Mouse (Mus musculus): Measurements from ENCODE around the gene Tram2. TPM values are rescaled to one million over a fixed set of nuclear protein-coding genes. Genes with fewer than 3 reads are reported as not detected.

The Tram2 gene
- polyA plus RNA-seq, 1 experiment from 2014 or later = 10.9 TPM

DNA sequence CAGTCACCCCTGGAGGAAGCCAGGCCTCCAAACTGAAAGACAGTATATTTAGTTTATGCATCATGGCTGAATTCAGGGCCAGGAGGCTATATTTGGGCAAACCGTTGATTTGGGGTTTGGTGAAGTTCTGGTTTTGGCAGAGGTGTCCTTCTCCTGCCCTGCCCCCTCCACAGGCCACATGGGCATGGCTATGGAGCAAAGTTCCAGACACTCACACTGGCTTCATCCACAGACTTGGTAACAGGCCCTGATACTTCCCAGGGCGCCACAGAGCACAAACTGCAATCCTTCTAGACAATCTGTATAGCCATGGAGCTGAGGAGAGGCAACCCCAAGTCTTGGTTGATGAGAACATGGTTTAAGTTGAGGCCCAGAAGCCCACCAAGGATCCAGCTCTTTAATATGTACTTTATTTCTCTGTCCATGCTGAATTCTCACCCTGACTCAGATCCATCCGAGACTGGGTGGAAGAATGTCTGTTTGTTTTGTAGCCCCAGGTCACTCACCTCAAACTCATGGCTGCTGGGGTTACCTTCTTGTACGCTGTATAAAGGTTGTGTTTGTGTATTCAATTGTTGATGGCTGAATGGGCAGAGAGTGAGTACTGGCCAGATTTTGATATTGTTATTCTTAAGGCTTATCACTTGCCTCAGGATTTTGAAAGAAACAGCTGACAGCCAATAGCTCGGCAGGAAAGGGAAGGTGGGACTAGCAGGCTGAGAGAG lies 19.5 kb downstream of the Tram2 start:
- H3K4me1 ChIP-seq = no peaks in the 10 kb centered on the region
- no peak overlapping the region for H3K4me3 ChIP-seq
- no peaks in the 10 kb centered on the region for H3K27me3 ChIP-seq
- ATAC-seq (ENCODE audit: insufficient number of reproducible peaks, low FRiP score, low TSS enrichment, low read depth) = no peak
- H3K9me3 ChIP-seq = no peaks in the 10 kb centered on the region
- H3K36me3 ChIP-seq = peaks cover 12% of the 10 kb centered on the region
- no peak overlapping the region for H3K4me2 ChIP-seq
- 87% methylated on average over 5 of the region's 5 CpGs for WGBS
- no peak overlapping the region for H3K9ac ChIP-seq
- no peak overlapping the region for H3K27ac ChIP-seq

DNA sequence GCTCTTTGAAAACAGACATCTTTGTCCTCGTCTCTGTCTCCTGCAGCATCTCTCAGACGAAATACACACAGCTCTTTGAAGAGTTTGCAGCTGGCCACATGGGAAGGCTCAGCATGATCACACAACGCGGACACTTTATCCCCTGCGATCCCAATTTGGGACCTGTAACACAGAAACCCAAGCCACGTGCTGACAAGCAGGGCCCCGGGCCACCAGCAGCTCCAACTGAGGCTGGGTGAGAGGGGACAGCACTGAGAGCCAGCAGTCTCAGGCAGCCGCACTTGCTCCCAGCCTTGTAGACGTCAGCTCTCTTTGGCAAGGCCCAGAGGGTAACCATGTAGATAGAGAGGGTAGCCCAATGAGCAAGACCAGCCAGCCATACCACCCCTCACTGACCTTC lies 26.0 kb downstream of the Tram2 start:
- ATAC-seq (ENCODE audit: insufficient number of reproducible peaks, low FRiP score, low TSS enrichment, low read depth) = no peak

DNA sequence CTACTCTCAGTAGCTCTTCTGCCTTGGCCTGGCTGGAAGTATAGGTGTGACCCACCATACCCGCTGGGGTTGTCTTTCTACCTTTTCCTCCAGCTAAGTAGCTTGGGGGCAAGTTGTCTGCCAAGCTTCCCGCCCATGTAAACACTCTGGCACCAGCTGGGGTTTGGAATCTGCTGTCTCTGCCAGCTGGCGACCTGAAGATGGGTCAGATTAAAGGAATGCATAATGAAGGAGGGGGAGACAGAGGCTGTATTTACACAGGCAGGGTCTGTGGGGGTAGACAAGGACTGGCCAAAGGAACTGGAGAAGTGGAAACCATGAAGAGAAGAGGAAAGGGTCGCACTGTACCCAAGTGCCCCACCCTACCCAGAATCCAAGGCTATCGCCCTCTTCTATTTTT lies 26.4 kb downstream of the Tram2 start:
- Histone ChIP-seq H3K27ac (peak overlapping the region; percentile 65), H3K27me3 (no peaks in the 10 kb centered on the region), H3K4me2 (no peak overlapping the region), H3K9ac (no peak overlapping the region), H3K9me3 (no peaks in the 10 kb centered on the region), H3K4me3 (no peak overlapping the region), H3K36me3 (peaks cover 4% of the 10 kb centered on the region), H3K4me1 (peaks cover 19% of the 10 kb centered on the region)
- no peak; the same call in 1 of the 2 replicates for ATAC-seq (ENCODE audit: insufficient number of reproducible peaks, low FRiP score, low TSS enrichment, low read depth)
- 54% methylated on average over 5 of the region's 5 CpGs for WGBS

More for the DNA sequence above, 26.0 kb downstream of the Tram2 start:
- H3K27ac ChIP-seq = peak overlapping the region; percentile 65
- peaks cover 5% of the 10 kb centered on the region for H3K36me3 ChIP-seq
- no peak overlapping the region for H3K4me3 ChIP-seq
- peaks cover 19% of the 10 kb centered on the region for H3K4me1 ChIP-seq
- no peak overlapping the region for H3K4me2 ChIP-seq
- WGBS = 69% methylated on average over 9 of the region's 9 CpGs
- no peaks in the 10 kb centered on the region for H3K27me3 ChIP-seq
- H3K9ac ChIP-seq = no peak overlapping the region
- H3K9me3 ChIP-seq = no peaks in the 10 kb centered on the region

DNA sequence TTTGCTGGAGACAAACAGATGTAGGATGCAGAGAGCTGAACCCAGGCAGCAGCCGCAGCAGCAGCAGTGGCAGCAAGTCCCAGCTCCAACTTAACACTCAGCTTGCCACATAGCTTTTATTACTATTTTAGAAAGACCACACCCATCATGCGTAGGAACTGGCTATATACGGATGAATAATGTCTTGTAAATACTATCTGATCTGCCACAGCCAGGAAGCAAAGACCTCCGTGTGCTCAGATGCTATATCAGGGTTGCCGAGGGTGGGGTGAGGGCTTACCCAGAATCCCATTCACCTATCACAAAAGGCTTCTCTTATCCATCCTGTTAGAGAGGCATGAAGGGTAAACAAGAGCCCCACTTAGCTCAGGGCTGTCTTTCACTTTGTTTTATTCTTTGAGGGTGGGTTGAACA lies 26.9 kb downstream of the Tram2 start:
- Histone ChIP-seq H3K27me3 (no peaks in the 10 kb centered on the region), H3K9ac (no peak overlapping the region), H3K27ac (peak overlapping the region; percentile 65), H3K9me3 (no peaks in the 10 kb centered on the region), H3K4me1 (peaks cover 19% of the 10 kb centered on the region), H3K4me2 (no peak overlapping the region), H3K36me3 (peaks cover 6% of the 10 kb centered on the region), H3K4me3 (no peak overlapping the region)
- ATAC-seq (ENCODE audit: insufficient number of reproducible peaks, low FRiP score, low TSS enrichment, low read depth) = no peak
- 49% methylated on average over 5 of the region's 5 CpGs for WGBS

DNA sequence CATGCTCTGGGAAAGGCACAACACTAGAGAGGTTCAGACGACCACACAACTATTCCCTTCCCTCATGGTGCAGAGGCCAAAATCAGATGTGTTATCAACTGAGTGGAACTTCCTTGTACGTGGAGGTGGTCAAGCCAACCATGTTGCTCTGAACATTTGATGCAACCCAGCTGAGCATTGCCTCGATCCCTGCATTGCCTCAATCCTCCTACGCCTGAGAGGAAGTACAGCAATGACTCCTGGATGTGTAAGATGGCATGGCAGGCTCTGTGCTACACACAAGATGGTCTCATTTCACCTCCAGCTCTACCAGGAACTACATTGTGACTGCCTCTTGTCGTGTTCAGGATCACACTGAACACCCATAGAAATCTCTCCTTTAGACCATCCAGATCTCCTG lies 30.0 kb downstream of the Tram2 start:
- Histone ChIP-seq H3K36me3 (peaks cover 7% of the 10 kb centered on the region), H3K27me3 (no peaks in the 10 kb centered on the region), H3K4me2 (no peak overlapping the region), H3K9ac (no peak overlapping the region), H3K4me1 (peaks cover 19% of the 10 kb centered on the region), H3K27ac (no peak overlapping the region), H3K9me3 (no peaks in the 10 kb centered on the region), H3K4me3 (no peak overlapping the region)
- 91% methylated on average over 5 of the region's 5 CpGs for WGBS
- no peak for ATAC-seq (ENCODE audit: insufficient number of reproducible peaks, low FRiP score, low TSS enrichment, low read depth)

DNA sequence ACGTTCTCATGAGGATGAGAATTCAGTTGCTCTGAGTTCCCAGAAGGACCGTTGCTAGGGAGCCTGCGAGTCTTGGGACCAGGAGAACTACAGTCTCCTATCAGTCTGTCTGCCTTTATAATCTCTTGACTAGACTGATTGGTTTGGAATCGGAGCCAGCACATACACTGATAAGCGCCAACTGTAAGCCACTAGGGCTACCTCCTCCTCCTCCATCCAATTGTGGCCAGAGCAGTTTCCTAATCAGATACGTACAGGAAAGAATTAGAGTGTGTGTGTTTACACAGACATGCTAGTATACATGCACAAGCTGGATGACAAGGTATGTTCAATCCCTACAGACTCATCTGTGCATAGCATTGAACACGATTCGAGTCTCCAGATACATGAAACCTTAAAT lies 30.6 kb downstream of the Tram2 start:
- 85% methylated on average over 8 of the region's 8 CpGs for WGBS
- H3K9ac ChIP-seq = no peak overlapping the region
- H3K4me3 ChIP-seq = no peak overlapping the region
- peaks cover 7% of the 10 kb centered on the region for H3K36me3 ChIP-seq
- no peaks in the 10 kb centered on the region for H3K9me3 ChIP-seq
- H3K27ac ChIP-seq = no peak overlapping the region
- no peak for ATAC-seq (ENCODE audit: insufficient number of reproducible peaks, low FRiP score, low TSS enrichment, low read depth)
- H3K4me2 ChIP-seq = no peak overlapping the region
- H3K4me1 ChIP-seq = peaks cover 16% of the 10 kb centered on the region
- no peaks in the 10 kb centered on the region for H3K27me3 ChIP-seq

DNA sequence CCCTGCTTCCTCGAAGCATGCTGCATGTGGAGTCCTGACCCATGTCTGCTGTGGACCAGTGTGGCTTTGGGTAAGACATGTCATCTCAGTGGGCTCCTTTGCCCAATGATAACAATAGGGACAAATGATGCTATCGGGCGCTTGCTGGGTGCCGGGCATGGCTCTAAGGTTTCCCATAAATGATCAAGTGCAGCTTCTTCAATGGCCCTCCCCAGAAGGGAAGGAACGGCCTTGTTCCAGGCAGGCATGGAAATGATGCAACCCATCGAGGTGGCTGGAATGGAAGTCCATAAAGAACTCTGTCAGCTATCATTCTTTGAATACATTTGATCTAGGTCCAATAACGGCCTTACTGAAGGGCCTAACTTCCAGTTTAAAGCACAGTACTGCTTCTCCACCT lies 36.6 kb downstream of the Tram2 start:
- no peak for ATAC-seq (ENCODE audit: insufficient number of reproducible peaks, low FRiP score, low TSS enrichment, low read depth)
- H3K27me3 ChIP-seq = no peaks in the 10 kb centered on the region
- H3K36me3 ChIP-seq = peaks cover 3% of the 10 kb centered on the region; the same call in 1 of the 2 replicates
- H3K27ac ChIP-seq = 0 out of 2 replicates have a peak overlapping the region, but pooled peaks have one; percentile 3
- H3K4me1 ChIP-seq = peaks cover 24% of the 10 kb centered on the region
- no peak overlapping the region for H3K4me3 ChIP-seq
- H3K9me3 ChIP-seq = no peaks in the 10 kb centered on the region
- H3K4me2 ChIP-seq = no peak overlapping the region
- no peak overlapping the region for H3K9ac ChIP-seq
- WGBS = 79% methylated on average over 7 of the region's 7 CpGs

DNA sequence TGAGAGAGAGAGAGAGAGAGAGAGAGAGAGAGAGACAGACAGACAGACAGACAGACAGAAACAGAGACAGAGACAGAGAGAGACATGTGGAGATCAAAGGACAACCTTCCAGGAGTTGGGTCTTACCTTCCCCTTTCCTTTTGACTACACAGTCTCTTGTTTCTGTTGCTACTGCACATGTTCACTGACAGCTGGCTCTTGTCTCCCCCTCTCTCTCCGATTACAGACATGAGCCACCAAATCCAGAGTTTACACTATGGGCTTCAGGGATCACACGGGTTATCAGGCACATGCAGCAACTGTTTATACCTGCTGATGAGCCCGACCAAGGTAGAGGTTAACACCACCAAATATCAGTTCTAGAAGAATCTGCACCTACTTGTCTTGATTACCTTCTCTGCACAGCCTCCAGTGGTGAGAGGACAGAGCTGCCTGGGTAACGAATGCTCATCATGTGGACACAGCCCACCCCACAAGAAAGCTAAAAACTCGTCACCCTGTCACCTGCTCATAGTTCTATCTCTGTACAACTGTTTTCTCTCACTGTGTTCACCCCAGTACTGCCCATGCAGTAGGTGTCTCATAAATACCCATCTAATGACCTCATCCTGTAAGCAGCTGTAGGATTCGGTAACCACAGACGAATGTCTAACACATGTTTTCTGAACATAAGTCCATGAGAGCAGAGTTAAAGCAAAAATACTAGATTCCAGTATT lies 38.3 kb downstream of the Tram2 start:
- no peaks in the 10 kb centered on the region for H3K27me3 ChIP-seq
- H3K9me3 ChIP-seq = no peaks in the 10 kb centered on the region
- H3K9ac ChIP-seq = no peak overlapping the region
- peaks cover 7% of the 10 kb centered on the region; the same call in 1 of the 2 replicates for H3K36me3 ChIP-seq
- peaks cover 24% of the 10 kb centered on the region for H3K4me1 ChIP-seq
- H3K4me3 ChIP-seq = no peak overlapping the region
- 39% methylated on average over 7 of the region's 7 CpGs for WGBS
- peak overlapping the region; percentile 82 for H3K27ac ChIP-seq
- peak; percentile 86 for ATAC-seq (ENCODE audit: insufficient number of reproducible peaks, low FRiP score, low TSS enrichment, low read depth)
- no peak overlapping the region for H3K4me2 ChIP-seq

DNA sequence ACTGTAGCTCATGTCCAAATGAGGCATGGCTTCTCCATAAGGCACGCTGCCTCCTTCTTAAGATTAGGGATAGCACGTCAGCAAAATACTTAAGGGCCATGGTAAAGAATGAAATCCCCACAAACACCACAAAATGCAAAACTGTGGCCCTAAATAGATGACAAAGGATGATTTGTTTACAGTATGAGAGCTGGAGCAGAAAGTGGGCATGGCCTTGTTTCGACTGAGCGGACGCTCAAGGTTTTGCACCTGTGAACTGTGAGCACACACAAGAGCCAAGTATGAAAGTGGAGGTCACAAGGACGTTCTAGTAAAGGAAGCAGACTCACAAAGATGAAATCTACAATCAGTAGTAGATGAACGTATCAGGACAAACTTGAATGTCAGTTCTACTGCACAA lies 38.9 kb downstream of the Tram2 start:
- no peak for ATAC-seq (ENCODE audit: insufficient number of reproducible peaks, low FRiP score, low TSS enrichment, low read depth)
- no peaks in the 10 kb centered on the region for H3K9me3 ChIP-seq
- H3K4me1 ChIP-seq = peaks cover 24% of the 10 kb centered on the region
- H3K4me2 ChIP-seq = no peak overlapping the region
- no peak overlapping the region for H3K9ac ChIP-seq
- H3K36me3 ChIP-seq = peaks cover 9% of the 10 kb centered on the region; the same call in 1 of the 2 replicates
- 92% methylated on average over 7 of the region's 7 CpGs for WGBS
- no peak overlapping the region for H3K4me3 ChIP-seq
- no peaks in the 10 kb centered on the region for H3K27me3 ChIP-seq
- no peak overlapping the region for H3K27ac ChIP-seq

DNA sequence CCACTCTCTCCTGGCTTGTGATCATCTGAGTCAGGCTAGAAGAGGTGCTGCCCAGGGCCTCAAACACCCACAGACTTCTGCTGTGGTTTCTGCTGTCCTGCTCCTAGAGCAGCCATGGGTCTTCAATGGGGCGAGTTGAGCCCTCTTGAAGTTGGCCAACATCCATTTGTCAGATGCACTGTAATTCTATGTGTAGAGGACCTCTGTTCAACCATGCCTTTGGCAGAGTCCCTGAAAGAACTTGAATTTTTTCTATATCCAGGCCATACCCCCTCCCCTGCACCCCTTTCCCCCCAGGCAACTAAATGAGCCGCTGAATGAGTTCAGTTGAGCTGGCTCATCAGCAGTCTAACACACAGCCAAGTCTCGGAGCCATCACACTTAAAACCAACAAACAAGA lies 39.5 kb downstream of the Tram2 start:
- no peak overlapping the region for H3K27ac ChIP-seq
- no peaks in the 10 kb centered on the region for H3K9me3 ChIP-seq
- H3K9ac ChIP-seq = no peak overlapping the region
- H3K36me3 ChIP-seq = peaks cover 12% of the 10 kb centered on the region; the same call in 1 of the 2 replicates
- H3K4me3 ChIP-seq = no peak overlapping the region
- 78% methylated on average over 3 of the region's 3 CpGs for WGBS
- peaks cover 24% of the 10 kb centered on the region for H3K4me1 ChIP-seq
- no peak for ATAC-seq (ENCODE audit: insufficient number of reproducible peaks, low FRiP score, low TSS enrichment, low read depth)
- H3K4me2 ChIP-seq = no peak overlapping the region
- H3K27me3 ChIP-seq = no peaks in the 10 kb centered on the region

DNA sequence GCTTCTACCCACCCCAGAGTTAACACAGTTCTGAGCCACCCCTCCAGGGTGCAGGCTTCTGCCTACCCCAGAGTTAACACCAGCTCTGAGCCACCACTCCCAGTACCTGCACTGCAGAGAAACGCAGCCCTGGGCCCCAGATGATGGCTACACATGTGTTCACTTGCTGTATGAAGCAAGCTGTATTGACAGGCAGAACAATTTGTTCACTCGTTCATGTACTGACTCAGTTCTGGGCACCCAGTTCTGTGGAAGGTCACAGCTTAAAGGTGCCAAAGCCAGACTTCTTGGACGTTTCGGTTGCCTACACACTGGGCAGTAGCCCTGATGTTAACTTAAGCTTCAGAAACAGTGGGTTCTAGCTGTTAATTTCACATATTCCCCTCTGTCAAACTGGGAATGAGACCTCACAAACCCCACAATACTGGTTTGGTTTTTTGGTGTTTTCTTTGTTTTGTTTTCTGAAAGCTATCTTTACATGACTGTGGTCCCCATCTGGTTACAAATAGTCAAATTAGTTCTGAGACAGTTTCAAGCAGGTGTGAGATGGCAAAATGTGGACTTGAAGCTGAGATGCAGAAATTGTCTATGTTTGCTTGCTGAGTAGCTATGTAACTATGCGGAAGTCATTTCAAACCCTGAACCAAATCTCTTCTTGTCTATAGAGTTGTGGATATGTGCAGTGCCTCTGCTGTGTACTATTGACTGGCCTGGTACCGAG lies 41.0 kb downstream of the Tram2 start:
- Histone ChIP-seq H3K4me3 (no peak overlapping the region), H3K27ac (no peak overlapping the region), H3K4me2 (no peak overlapping the region), H3K36me3 (peaks cover 12% of the 10 kb centered on the region; the same call in 1 of the 2 replicates), H3K9me3 (no peaks in the 10 kb centered on the region), H3K4me1 (peaks cover 24% of the 10 kb centered on the region), H3K9ac (no peak overlapping the region), H3K27me3 (no peaks in the 10 kb centered on the region)
- no peak for ATAC-seq (ENCODE audit: insufficient number of reproducible peaks, low FRiP score, low TSS enrichment, low read depth)
- WGBS = 76% methylated on average over 6 of the region's 6 CpGs

DNA sequence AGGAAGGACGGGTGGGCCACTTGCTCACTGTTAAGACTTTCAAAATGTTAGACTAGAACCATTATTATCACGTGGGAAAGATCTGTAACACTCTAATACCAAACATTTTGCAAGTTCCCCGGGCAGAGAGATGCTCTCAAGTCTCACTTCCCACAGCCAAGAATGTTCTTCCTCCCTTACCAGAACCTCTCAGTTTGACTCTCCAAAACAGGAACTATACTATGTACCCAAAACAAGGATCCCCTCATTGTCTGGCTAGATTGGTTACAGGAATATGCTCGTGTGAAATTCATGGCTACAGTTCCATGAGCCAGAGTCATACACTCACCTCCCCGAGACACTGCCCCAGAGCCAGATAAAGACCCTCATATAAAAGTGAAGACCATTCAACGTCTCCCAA lies 43.2 kb downstream of the Tram2 start:
- Histone ChIP-seq H3K4me2 (no peak overlapping the region), H3K36me3 (peaks cover 14% of the 10 kb centered on the region; the same call in 1 of the 2 replicates), H3K9ac (no peak overlapping the region), H3K4me1 (peaks cover 4% of the 10 kb centered on the region), H3K4me3 (no peak overlapping the region), H3K27ac (0 out of 2 replicates have a peak overlapping the region, but pooled peaks have one; percentile 4), H3K9me3 (no peaks in the 10 kb centered on the region), H3K27me3 (no peaks in the 10 kb centered on the region)
- 65% methylated on average over 6 of the region's 6 CpGs for WGBS
- no peak for ATAC-seq (ENCODE audit: insufficient number of reproducible peaks, low FRiP score, low TSS enrichment, low read depth)

All from limb, embryonic 15.5 days (tissue).